Mouse (Mus musculus): ENCODE results near the gene Dusp6. TPM values are rescaled to one million over a fixed set of nuclear protein-coding genes. Genes with fewer than 3 reads are reported as not detected.

Dusp6 gene
- polyA plus RNA-seq, 1 experiment from 2014 or later, result 98.5 TPM

GRCm38 (mm10) chr10:99259840-99260239 lies 3.2 kb upstream of the Dusp6 start:
- ATAC-seq (ENCODE audit: low FRiP score, low TSS enrichment), result no peak
- H3K36me3 ChIP-seq (ENCODE audit: control insufficient read depth, insufficient read depth, low read length), result no peaks in the 10 kb centered on the region
- H3K9ac ChIP-seq (ENCODE audit: low read depth, low read length), result no peak overlapping the region
- H3K27me3 ChIP-seq (ENCODE audit: control insufficient read depth, insufficient read depth, low read length), result no peaks in the 10 kb centered on the region
- H3K27ac ChIP-seq (ENCODE audit: low read depth, low read length), result peak overlapping the region; percentile 74
- H3K4me2 ChIP-seq (replicated peaks; ENCODE audit: low read depth, low read length), result no peak overlapping the region
- peaks cover 13% of the 10 kb centered on the region; the same call in 1 of the 2 replicates for H3K4me1 ChIP-seq (ENCODE audit: control insufficient read depth, insufficient read depth, low read length)
- 38% methylated on average over 8 of the region's 8 CpGs for WGBS
- no peak overlapping the region for H3K4me3 ChIP-seq (ENCODE audit: low read length)
- H3K9me3 ChIP-seq (ENCODE audit: control insufficient read depth, low read length), result no peaks in the 10 kb centered on the region

GRCm38 (mm10) chr10:99261151-99261635 lies 1.8 kb upstream of the Dusp6 start:
- Histone ChIP-seq H3K27me3 (ENCODE audit: control insufficient read depth, insufficient read depth, low read length) (no peaks in the 10 kb centered on the region), H3K36me3 (ENCODE audit: control insufficient read depth, insufficient read depth, low read length) (peaks cover 5% of the 10 kb centered on the region; the same call in 1 of the 2 replicates), H3K9me3 (ENCODE audit: control insufficient read depth, low read length) (no peaks in the 10 kb centered on the region), H3K9ac (ENCODE audit: low read depth, low read length) (peak overlapping the region; percentile 89), H3K27ac (ENCODE audit: low read depth, low read length) (peak overlapping the region; percentile 99), H3K4me2 (replicated peaks; ENCODE audit: low read depth, low read length) (peak overlapping the region; percentile 83), H3K4me3 (ENCODE audit: low read length) (peak overlapping the region; percentile 89), H3K4me1 (ENCODE audit: control insufficient read depth, insufficient read depth, low read length) (peaks cover 18% of the 10 kb centered on the region; the same call in 1 of the 2 replicates)
- ATAC-seq (ENCODE audit: low FRiP score, low TSS enrichment), result peak; percentile 13; the same call in 1 of the 2 replicates
- under 1% methylated on average over 30 of the region's 30 CpGs for WGBS

GRCm38 (mm10) chr10:99261636-99262318 lies 1.3 kb upstream of the Dusp6 start:
- no peaks in the 10 kb centered on the region for H3K9me3 ChIP-seq (ENCODE audit: control insufficient read depth, low read length)
- H3K9ac ChIP-seq (ENCODE audit: low read depth, low read length), result peak overlapping the region; percentile 89
- peaks cover 10% of the 10 kb centered on the region; the same call in 1 of the 2 replicates for H3K36me3 ChIP-seq (ENCODE audit: control insufficient read depth, insufficient read depth, low read length)
- 0% methylated on average over 62 of the region's 62 CpGs for WGBS
- H3K27me3 ChIP-seq (ENCODE audit: control insufficient read depth, insufficient read depth, low read length), result no peaks in the 10 kb centered on the region
- H3K4me3 ChIP-seq (ENCODE audit: low read length), result peak overlapping the region; percentile 89
- peak overlapping the region; percentile 99 for H3K27ac ChIP-seq (ENCODE audit: low read depth, low read length)
- peak; percentile 74 for ATAC-seq (ENCODE audit: low FRiP score, low TSS enrichment)
- H3K4me1 ChIP-seq (ENCODE audit: control insufficient read depth, insufficient read depth, low read length), result peaks cover 19% of the 10 kb centered on the region; the same call in 1 of the 2 replicates
- H3K4me2 ChIP-seq (replicated peaks; ENCODE audit: low read depth, low read length), result peak overlapping the region; percentile 83

- peaks cover 16% of the 10 kb centered on the region; the same call in 1 of the 2 replicates for H3K36me3 ChIP-seq (ENCODE audit: control insufficient read depth, insufficient read depth, low read length)
- 1% methylated on average over 20 of the region's 20 CpGs for WGBS
- peaks cover 16% of the 10 kb centered on the region; the same call in 1 of the 2 replicates for H3K4me1 ChIP-seq (ENCODE audit: control insufficient read depth, insufficient read depth, low read length)
- H3K4me2 ChIP-seq (replicated peaks; ENCODE audit: low read depth, low read length), result peak overlapping the region; percentile 83
- peak overlapping the region; percentile 89 for H3K4me3 ChIP-seq (ENCODE audit: low read length)
- H3K9ac ChIP-seq (ENCODE audit: low read depth, low read length), result peak overlapping the region; percentile 89
- no peaks in the 10 kb centered on the region for H3K9me3 ChIP-seq (ENCODE audit: control insufficient read depth, low read length)
- H3K27ac ChIP-seq (ENCODE audit: low read depth, low read length), result peak overlapping the region; percentile 99
- ATAC-seq (ENCODE audit: low FRiP score, low TSS enrichment), result peak; percentile 10
- no peaks in the 10 kb centered on the region for H3K27me3 ChIP-seq (ENCODE audit: control insufficient read depth, insufficient read depth, low read length)
Observed at GRCm38 (mm10) chr10:99262319-99262866, 638 bp upstream of the Dusp6 start.

GRCm38 (mm10) chr10:99263419-99264221 lies 589 bp downstream of the Dusp6 start:
- H3K4me2 ChIP-seq (replicated peaks; ENCODE audit: low read depth, low read length), result peak overlapping the region; percentile 83
- H3K27me3 ChIP-seq (ENCODE audit: control insufficient read depth, insufficient read depth, low read length), result no peaks in the 10 kb centered on the region
- peak overlapping the region; percentile 89 for H3K4me3 ChIP-seq (ENCODE audit: low read length)
- peaks cover 21% of the 10 kb centered on the region for H3K4me1 ChIP-seq (ENCODE audit: control insufficient read depth, insufficient read depth, low read length)
- H3K9me3 ChIP-seq (ENCODE audit: control insufficient read depth, low read length), result no peaks in the 10 kb centered on the region
- peak overlapping the region; percentile 96 for H3K9ac ChIP-seq (ENCODE audit: low read depth, low read length)
- H3K27ac ChIP-seq (ENCODE audit: low read depth, low read length), result peak overlapping the region; percentile 99
- peaks cover 16% of the 10 kb centered on the region; the same call in 1 of the 2 replicates for H3K36me3 ChIP-seq (ENCODE audit: control insufficient read depth, insufficient read depth, low read length)
- peak; percentile 20 for ATAC-seq (ENCODE audit: low FRiP score, low TSS enrichment)
- under 1% methylated on average over 66 of the region's 66 CpGs for WGBS

- H3K27ac ChIP-seq (ENCODE audit: low read depth, low read length), result peak overlapping the region; percentile 99
- peaks cover 16% of the 10 kb centered on the region; the same call in 1 of the 2 replicates for H3K36me3 ChIP-seq (ENCODE audit: control insufficient read depth, insufficient read depth, low read length)
- no peak for ATAC-seq (ENCODE audit: low FRiP score, low TSS enrichment)
- no peaks in the 10 kb centered on the region for H3K9me3 ChIP-seq (ENCODE audit: control insufficient read depth, low read length)
- under 1% methylated on average over 26 of the region's 26 CpGs for WGBS
- peak overlapping the region; percentile 89 for H3K4me3 ChIP-seq (ENCODE audit: low read length)
- peaks cover 29% of the 10 kb centered on the region for H3K4me1 ChIP-seq (ENCODE audit: control insufficient read depth, insufficient read depth, low read length)
- peak overlapping the region; percentile 83 for H3K4me2 ChIP-seq (replicated peaks; ENCODE audit: low read depth, low read length)
- H3K9ac ChIP-seq (ENCODE audit: low read depth, low read length), result peak overlapping the region; percentile 96
- H3K27me3 ChIP-seq (ENCODE audit: control insufficient read depth, insufficient read depth, low read length), result no peaks in the 10 kb centered on the region
Observed at GRCm38 (mm10) chr10:99264301-99265010, 1.4 kb downstream of the Dusp6 start.

- Histone ChIP-seq H3K4me1 (ENCODE audit: control insufficient read depth, insufficient read depth, low read length) (peaks cover 27% of the 10 kb centered on the region), H3K4me2 (replicated peaks; ENCODE audit: low read depth, low read length) (peak overlapping the region; percentile 83), H3K9me3 (ENCODE audit: control insufficient read depth, low read length) (no peaks in the 10 kb centered on the region), H3K4me3 (ENCODE audit: low read length) (peak overlapping the region; percentile 89), H3K36me3 (ENCODE audit: control insufficient read depth, insufficient read depth, low read length) (peaks cover 16% of the 10 kb centered on the region; the same call in 1 of the 2 replicates), H3K27ac (ENCODE audit: low read depth, low read length) (peak overlapping the region; percentile 99), H3K9ac (ENCODE audit: low read depth, low read length) (peak overlapping the region; percentile 96), H3K27me3 (ENCODE audit: control insufficient read depth, insufficient read depth, low read length) (no peaks in the 10 kb centered on the region)
- ATAC-seq (ENCODE audit: low FRiP score, low TSS enrichment), result no peak
- under 1% methylated on average over 7 of the region's 7 CpGs for WGBS
Observed at GRCm38 (mm10) chr10:99265011-99265694, 2.1 kb downstream of the Dusp6 start.

GRCm38 (mm10) chr10:99266025-99266424 lies 3.0 kb downstream of the Dusp6 start:
- WGBS, result 17% methylated on average over 14 of the region's 14 CpGs
- peaks cover 32% of the 10 kb centered on the region for H3K4me1 ChIP-seq (ENCODE audit: control insufficient read depth, insufficient read depth, low read length)
- H3K27ac ChIP-seq (ENCODE audit: low read depth, low read length), result peak overlapping the region; percentile 26; the same call in 1 of the 2 replicates
- no peaks in the 10 kb centered on the region for H3K27me3 ChIP-seq (ENCODE audit: control insufficient read depth, insufficient read depth, low read length)
- H3K4me2 ChIP-seq (replicated peaks; ENCODE audit: low read depth, low read length), result peak overlapping the region; percentile 83
- H3K4me3 ChIP-seq (ENCODE audit: low read length), result peak overlapping the region; percentile 89
- peak overlapping the region; percentile 96 for H3K9ac ChIP-seq (ENCODE audit: low read depth, low read length)
- H3K9me3 ChIP-seq (ENCODE audit: control insufficient read depth, low read length), result no peaks in the 10 kb centered on the region
- ATAC-seq (ENCODE audit: low FRiP score, low TSS enrichment), result no peak
- peaks cover 16% of the 10 kb centered on the region; the same call in 1 of the 2 replicates for H3K36me3 ChIP-seq (ENCODE audit: control insufficient read depth, insufficient read depth, low read length)

Measured in kidney, embryonic 14.5 days (tissue).